Mouse (Mus musculus): ENCODE measurements at regions not wholly inside any gene's neighbourhood (a gene's known extent, or its start where the extent isn't known, plus 50 kb on each side); places are given as distances from the start of the nearest gene placed in this dataset.

- no peak for TF ChIP-seq GATA1 (IDR thresholded peaks at IDR 0.05; ENCODE audit: low read length)
Observed at GRCm38 (mm10) chr15:62461398-62462051, 1383.5 kb downstream of the Gsdmc2 start.

GRCm38 (mm10) chr15:62460724-62461123 is 1384.3 kb downstream of the Gsdmc2 start:
- no peak for TF ChIP-seq GATA1 (IDR thresholded peaks at IDR 0.05; ENCODE audit: low read length)

- no peak for TF ChIP-seq GATA1 (IDR thresholded peaks at IDR 0.05; ENCODE audit: low read length)
Observed at GRCm38 (mm10) chr15:62460026-62460607, 1384.9 kb downstream of the Gsdmc2 start.

GRCm38 (mm10) chr15:62457990-62458389 is 1387.0 kb downstream of the Gsdmc2 start:
- no peak for TF ChIP-seq GATA1 (IDR thresholded peaks at IDR 0.05; ENCODE audit: low read length)

GRCm38 (mm10) chr15:62457051-62457664 is 1387.8 kb downstream of the Gsdmc2 start:
- no peak for TF ChIP-seq GATA1 (IDR thresholded peaks at IDR 0.05; ENCODE audit: low read length)

- TF ChIP-seq GATA1 (IDR thresholded peaks at IDR 0.05; ENCODE audit: low read length): no peak
Observed at GRCm38 (mm10) chr15:62456020-62456419, 1389.0 kb downstream of the Gsdmc2 start.

GRCm38 (mm10) chr15:62448116-62448515 is 1396.9 kb downstream of the Gsdmc2 start:
- no peak for TF ChIP-seq GATA1 (IDR thresholded peaks at IDR 0.05; ENCODE audit: low read length)

GRCm38 (mm10) chr15:62439211-62439610 is 1405.8 kb downstream of the Gsdmc2 start:
- no peak for TF ChIP-seq GATA1 (IDR thresholded peaks at IDR 0.05; ENCODE audit: low read length)

GRCm38 (mm10) chr15:62436631-62437030 is 1408.3 kb downstream of the Gsdmc2 start:
- TF ChIP-seq GATA1 (IDR thresholded peaks at IDR 0.05; ENCODE audit: low read length): no peak

- TF ChIP-seq GATA1 (IDR thresholded peaks at IDR 0.05; ENCODE audit: low read length): no peak
Observed at GRCm38 (mm10) chr15:62435141-62435680, 1409.8 kb downstream of the Gsdmc2 start.

- no peak for TF ChIP-seq GATA1 (IDR thresholded peaks at IDR 0.05; ENCODE audit: low read length)
Observed at GRCm38 (mm10) chr15:62432742-62433245, 1412.2 kb downstream of the Gsdmc2 start.

- no peak for TF ChIP-seq GATA1 (IDR thresholded peaks at IDR 0.05; ENCODE audit: low read length)
Observed at GRCm38 (mm10) chr15:62431150-62431678, 1413.8 kb downstream of the Gsdmc2 start.

- no peak for TF ChIP-seq GATA1 (IDR thresholded peaks at IDR 0.05; ENCODE audit: low read length)
Observed at GRCm38 (mm10) chr15:62422995-62423394, 1422.0 kb downstream of the Gsdmc2 start.

- no peak for TF ChIP-seq GATA1 (IDR thresholded peaks at IDR 0.05; ENCODE audit: low read length)
Observed at GRCm38 (mm10) chr15:62421073-62421851, 1423.7 kb downstream of the Gsdmc2 start.

- TF ChIP-seq GATA1 (IDR thresholded peaks at IDR 0.05; ENCODE audit: low read length): no peak
Observed at GRCm38 (mm10) chr15:62416691-62417090, 1428.3 kb downstream of the Gsdmc2 start.
